Mouse (Mus musculus) CH12F3 (cell line): ENCODE data around the gene Krt34.

Source experiments
- in situ Hi-C: fragments of 300-500 bp; cut with MboI; formaldehyde crosslinking; loops from 2 replicates; pipeline ENCODE4 v1.14.3; 2020; ENCODE audit warnings: low sequenced_read_pairs

Krt34 gene

DNA sequence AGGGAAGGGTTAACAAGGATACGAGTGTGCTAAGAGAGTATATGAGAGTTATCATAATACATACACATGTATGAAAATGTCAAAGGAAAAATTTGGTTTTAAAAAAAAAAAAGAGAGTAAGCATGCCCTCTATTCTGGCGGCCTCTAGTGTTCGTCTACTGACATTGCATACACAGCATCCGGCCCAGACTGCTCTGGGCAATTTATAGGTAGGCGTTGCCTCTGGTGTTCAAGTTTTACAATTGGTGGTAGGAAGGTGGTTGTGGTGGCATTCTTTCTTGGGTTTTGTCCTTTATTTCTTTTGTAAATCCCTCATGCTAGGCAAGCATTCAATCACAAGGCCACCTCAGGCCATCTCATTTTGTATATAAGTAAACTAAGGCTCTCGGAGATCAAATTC lies 36.5 kb downstream of the Krt34 start:
- in situ Hi-C loops = no loop called here

DNA sequence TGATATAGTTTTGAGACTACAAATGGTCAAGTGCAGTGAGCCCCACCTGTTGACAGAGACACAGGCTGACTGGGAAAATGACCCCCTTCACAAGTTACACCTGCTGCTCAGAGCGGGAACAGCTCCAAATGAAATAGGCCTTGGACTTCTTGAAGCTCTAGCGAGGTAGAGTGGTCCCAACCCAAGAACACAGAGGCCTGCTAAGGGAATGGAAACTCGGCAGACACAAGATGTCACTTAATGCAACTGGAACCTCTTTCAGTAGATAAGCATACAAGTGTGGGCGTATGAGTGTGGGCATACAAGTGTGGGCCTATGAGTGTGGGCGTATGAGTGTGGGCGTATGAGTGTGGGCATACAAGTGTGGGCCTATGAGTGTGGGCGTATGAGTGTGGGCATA lies 42.3 kb downstream of the Krt34 start:
- in situ Hi-C loops = no loop called here

DNA sequence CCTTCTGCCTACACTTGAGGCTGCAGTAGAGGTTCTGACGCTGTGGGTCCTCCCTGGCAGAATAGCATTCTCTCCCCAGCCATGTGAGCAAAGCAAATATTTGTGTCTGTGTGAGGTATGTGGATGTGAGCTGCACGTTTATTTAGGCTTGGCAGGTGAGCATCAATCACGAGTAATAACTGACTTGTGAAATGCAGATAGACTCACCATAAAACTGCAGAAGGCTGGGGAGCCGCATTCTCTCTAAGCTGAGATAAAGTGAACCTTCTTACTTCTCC lies 47.0 kb downstream of the Krt34 start:
- in situ Hi-C loops = no loop called here

DNA sequence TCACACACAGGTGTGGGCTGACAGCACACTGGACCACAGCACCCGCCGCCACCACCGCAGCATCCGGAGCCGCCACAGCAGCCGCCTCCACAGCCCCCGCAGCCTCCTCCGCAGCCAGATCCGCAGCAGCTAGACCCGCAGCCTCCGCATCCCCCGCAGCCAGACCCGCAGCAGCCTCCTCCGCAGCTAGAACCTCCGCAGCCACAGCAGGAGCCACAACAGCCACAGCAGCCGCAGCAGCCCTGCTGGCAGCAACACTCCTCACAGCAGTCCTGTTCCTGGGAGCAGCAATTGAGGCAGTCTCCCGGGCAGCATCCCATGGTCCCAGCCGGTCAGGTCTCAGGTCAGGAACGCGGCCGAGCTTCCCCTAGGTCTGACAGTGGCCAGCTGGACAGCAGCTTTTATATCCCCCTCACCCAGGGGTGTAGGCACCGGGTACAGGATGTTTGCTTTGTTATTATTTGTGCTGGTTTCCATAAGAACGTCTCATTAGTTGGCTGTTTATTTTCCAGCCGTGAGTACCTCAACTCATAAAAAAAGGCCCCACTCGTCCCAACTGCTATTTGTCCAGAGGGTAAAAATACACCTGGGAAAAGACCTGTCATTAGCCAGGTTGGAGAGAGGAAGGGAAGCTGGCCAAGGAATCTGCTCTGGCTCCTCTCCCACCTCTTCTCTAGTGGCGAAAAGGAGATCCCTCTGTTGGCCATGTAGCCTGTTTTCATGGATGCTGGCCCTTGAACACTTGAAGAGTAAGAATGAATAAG lies 47.6 kb downstream of the Krt34 start, which contains the start of gene Krtap17-1:
Krtap17-1 (minus strand) TSS at position 375 of the 764 bp plus-strand sequence.
- in situ Hi-C loops = no loop called here

DNA sequence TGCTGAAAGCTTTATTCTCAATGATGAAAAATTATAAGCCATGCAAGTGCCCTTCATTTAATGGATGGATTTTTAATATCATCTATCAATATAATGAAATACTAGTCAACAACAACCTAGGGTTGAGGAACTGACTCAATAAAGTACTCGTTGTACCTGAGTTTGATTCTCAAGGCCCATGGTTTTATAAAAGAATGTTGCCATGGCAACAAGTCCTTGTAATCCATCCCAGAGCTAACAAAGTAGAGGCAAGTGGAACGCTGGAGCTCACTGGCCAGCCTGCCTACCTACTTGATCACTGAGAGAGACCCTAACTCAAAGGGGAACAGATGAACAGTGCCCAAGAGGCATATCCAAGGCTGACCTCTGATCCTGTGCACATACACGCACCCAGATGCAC lies 50.8 kb downstream of the Krt34 start:
- in situ Hi-C loops = no loop called here

DNA sequence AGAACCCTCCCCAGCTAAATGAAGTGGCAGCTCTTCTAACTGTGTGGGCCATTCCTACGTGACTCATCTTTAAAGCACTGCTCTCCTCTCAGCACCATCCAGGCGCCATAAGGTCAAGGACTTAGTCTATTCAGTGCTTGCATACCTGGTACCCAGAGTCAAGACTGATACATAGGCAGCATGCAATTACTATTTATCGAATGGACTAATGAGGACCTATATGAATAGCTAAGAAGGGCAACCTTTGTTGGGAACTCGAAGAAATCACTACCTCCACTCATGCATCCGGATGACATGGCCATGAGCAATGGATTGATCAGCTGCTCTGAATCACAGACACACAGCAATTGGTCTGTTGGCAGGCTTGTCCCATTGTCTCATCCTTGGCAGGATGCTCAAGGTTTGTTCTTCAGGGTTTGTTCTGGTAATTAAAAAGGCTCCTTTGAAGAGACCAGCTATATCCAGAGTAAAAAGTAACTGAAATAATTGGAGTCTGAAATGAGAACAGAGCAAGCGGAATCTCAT lies 51.4 kb downstream of the Krt34 start:
- in situ Hi-C loops = no loop called here

DNA sequence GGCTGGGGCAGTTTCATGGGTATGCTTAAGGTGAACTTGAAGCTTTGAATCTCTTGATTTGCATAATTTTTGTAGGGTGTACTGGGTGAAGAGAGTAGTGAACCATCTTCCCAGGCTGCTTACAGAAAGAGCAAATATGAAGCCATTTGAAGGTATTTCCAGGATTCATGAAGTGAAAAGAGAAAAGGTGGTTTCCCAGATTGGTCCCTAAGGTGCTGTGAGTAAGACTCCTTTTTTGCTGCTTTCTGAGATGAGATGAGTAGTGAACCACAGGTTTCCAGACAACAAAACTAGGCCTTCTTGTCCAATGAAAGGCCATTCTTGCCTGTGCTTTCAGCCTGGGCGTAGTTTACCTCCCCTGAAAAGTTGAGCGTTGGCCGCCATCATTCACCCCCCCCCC lies 52.8 kb downstream of the Krt34 start:
- in situ Hi-C loops = no loop called here
